Mouse (Mus musculus) C2C12 (cell line): ENCODE data around the gene Scaf1. TPM values are rescaled to one million over a fixed set of nuclear protein-coding genes. Genes with fewer than 3 reads are reported as not detected.
"Not testable (repeated sequence)": the region's sequence is repeated elsewhere in the genome, so short reads cannot be mapped to it uniquely, and the experiment has no call there.

Source experiments
- H3K27me3 ChIP-seq: one replicate; pipeline ENCODE4 v1.6.1; 2011; ENCODE audit not compliant: control insufficient read depth, insufficient read depth, insufficient read length
- H3K36me3 ChIP-seq: one replicate; pipeline ENCODE4 v1.6.1; 2011; ENCODE audit not compliant: control insufficient read depth, insufficient read depth
- H3K4me3 ChIP-seq: one replicate; pipeline ENCODE4 v1.5.1; 2011; ENCODE audit warnings: mild to moderate bottlenecking, control low read depth; ENCODE audit not compliant: poor library complexity, insufficient read depth, severe bottlenecking
- H3K79me2 ChIP-seq: one replicate; pipeline ENCODE4 v1.6.1; 2011; ENCODE audit not compliant: control insufficient read depth, insufficient read depth
- H3K79me3 ChIP-seq: one replicate; pipeline ENCODE4 v1.6.1; 2011; ENCODE audit warnings: low read depth, control low read depth
- H3ac ChIP-seq: one replicate; pipeline ENCODE3; 2011; ENCODE audit warnings: low read depth; ENCODE audit not compliant: control insufficient read depth, insufficient read length
- CEBPB ChIP-seq: IDR thresholded peaks from one replicate; pipeline ENCODE4 v1.6.1; 2011; ENCODE audit warnings: low read depth, mild to moderate bottlenecking, control low read depth, moderate library complexity
- CTCF ChIP-seq: IDR thresholded peaks from one replicate; pipeline ENCODE4 v1.5.1; 2011; ENCODE audit not compliant: control insufficient read depth, insufficient read depth, insufficient read length
- FOSL1 ChIP-seq: IDR thresholded peaks from one replicate; pipeline ENCODE4 v1.8.0; 2011; ENCODE audit warnings: mild to moderate bottlenecking, low read length; ENCODE audit not compliant: poor library complexity, insufficient read depth, severe bottlenecking
- MAX ChIP-seq: IDR thresholded peaks from one replicate; pipeline ENCODE4 v1.6.1; 2011; ENCODE audit warnings: mild to moderate bottlenecking, control low read depth
- MYOD1 ChIP-seq: IDR thresholded peaks from one replicate; pipeline ENCODE4 v1.6.1; 2011; ENCODE audit warnings: low read depth; ENCODE audit not compliant: control insufficient read depth, insufficient read length
- MYOG ChIP-seq: IDR thresholded peaks from one replicate; pipeline ENCODE4 v1.6.1; 2011; ENCODE audit not compliant: control insufficient read depth, insufficient read length; ENCODE audit errors: extremely low read depth
- USF1 ChIP-seq: IDR thresholded peaks from one replicate; pipeline ENCODE4 v1.6.1; 2011; ENCODE audit warnings: low read depth, mild to moderate bottlenecking, control low read depth, moderate library complexity
- polyA plus RNA-seq: library from polyadenylated mRNA; unstranded; fragments of >200 nt; fragmentation: generic; extraction: Trizol; gene quantifications from one replicate; pipeline ENCODE4 v1.2.1, GENCODE M21; 2012; ENCODE audit warnings: missing spikeins

The Scaf1 gene
- polyA plus RNA-seq, 1 experiment = 58.4 TPM

DNA sequence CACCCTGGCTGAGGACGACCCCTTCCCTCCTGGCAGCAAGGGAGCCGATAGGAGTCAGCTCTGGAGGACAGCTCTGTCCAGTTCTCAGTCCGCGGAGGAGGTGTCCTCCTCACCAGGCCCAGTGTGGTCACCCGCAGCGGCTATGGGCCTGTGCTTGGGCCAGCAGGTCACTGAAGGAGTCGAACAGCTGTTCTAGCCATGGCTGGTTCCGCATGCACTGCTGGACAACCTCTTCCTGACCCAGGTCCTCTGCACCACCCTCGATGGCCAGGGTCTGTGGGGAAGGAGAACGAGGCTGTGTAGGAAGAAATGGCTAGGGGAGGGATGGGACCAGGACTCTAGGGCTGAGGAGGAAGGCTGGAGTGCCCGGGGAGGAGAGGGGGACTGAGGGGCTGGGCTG lies 12.2 kb upstream of the Scaf1 start:
- no peak for TF ChIP-seq MYOD1
- no peak for TF ChIP-seq USF1
- TF ChIP-seq CEBPB = no peak
- no peak for TF ChIP-seq CTCF
- TF ChIP-seq MAX = no peak
- no peak for TF ChIP-seq MYOG
- TF ChIP-seq FOSL1 = no peak
- Histone ChIP-seq H3K36me3 (peaks cover 27% of the 10 kb centered on the region), H3K79me3 (no peaks in the 10 kb centered on the region), H3ac (no peak overlapping the region), H3K79me2 (no peaks in the 10 kb centered on the region), H3K27me3 (no peaks in the 10 kb centered on the region), H3K4me3 (no peak overlapping the region)

DNA sequence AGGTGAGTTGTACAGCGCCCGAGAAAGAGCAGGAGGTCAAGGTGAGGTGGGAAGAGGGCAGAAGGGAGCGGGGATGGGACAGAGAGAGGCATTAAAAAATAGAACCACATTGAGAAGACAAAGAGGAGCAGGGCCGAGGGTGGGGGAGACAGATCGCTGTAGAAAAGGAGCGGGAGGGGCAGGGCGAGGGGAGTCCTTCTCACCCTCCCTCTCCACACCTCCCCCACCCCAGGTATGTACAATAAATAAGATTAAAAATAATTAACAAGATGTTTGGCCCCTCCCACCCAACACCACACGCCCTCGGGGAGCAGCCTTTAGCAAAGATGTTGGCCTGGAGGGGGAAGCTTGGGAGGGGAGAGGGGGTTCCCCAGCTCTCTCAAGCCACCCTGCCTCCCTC lies 11.6 kb upstream of the Scaf1 start:
- Histone ChIP-seq H3K4me3 (no peak overlapping the region), H3K79me2 (no peaks in the 10 kb centered on the region), H3K36me3 (peaks cover 22% of the 10 kb centered on the region), H3K79me3 (no peaks in the 10 kb centered on the region), H3ac (no peak overlapping the region), H3K27me3 (no peaks in the 10 kb centered on the region)
- TF ChIP-seq CTCF (no peak), CEBPB (no peak), MYOG (no peak), MYOD1 (no peak)

DNA sequence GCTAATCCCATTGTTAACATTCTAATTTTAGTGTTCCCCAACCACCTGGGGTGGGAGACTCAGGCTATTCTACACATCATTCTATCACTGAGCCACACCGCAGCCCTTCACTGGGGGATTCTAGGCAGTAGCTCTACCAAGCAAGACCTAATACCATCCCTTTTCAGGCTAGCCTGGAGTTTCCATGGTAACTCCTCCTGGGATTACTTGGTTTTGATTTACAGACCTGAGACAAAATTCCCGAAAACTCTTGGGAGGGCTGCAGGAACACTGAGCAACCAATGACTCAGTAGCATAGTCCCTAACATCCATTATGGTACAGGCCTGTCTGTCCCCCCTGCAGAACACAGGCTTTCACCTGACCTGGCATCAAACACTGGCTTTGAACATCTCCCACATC lies 10.1 kb upstream of the Scaf1 start:
- Histone ChIP-seq H3K36me3 (peaks cover 13% of the 10 kb centered on the region), H3K79me3 (no peaks in the 10 kb centered on the region), H3K27me3 (no peaks in the 10 kb centered on the region), H3K4me3 (no peak overlapping the region), H3ac (no peak overlapping the region), H3K79me2 (no peaks in the 10 kb centered on the region)
- TF ChIP-seq CEBPB (no peak), MYOD1 (no peak)

DNA sequence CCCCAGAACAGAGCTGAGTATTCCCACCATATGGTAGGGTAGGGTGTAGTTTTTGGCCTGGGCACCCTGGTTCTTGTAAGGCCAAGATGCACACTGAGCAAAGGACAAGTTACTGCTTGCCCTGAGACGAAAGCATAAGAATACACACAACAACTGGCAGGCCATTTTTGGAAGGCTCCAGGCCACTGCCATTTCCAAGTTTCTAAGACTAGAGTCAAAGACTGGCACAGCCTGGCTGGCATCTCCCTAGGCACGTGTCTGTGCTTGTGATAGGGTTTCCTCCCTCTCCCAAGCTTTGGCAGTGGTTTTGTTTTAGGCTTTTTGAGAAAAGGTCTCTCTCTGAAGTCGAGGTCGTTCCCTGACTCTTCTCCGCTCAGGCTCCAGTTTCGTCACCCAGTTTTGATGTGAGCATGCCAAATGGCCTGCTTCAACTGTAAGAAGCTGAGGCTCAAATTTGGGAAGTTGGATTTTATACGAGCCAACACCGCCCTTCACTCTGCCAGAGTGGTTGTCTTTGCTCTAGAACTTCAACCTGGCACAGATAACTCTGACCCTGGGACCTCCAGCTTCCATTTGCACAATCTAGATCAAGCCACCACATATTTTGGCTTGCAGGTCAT lies 9.5 kb upstream of the Scaf1 start:
- Histone ChIP-seq H3K36me3 (peaks cover 12% of the 10 kb centered on the region), H3K4me3 (no peak overlapping the region), H3ac (no peak overlapping the region), H3K79me2 (no peaks in the 10 kb centered on the region), H3K27me3 (no peaks in the 10 kb centered on the region), H3K79me3 (no peaks in the 10 kb centered on the region)
- TF ChIP-seq USF1 (no peak), MYOG (no peak), FOSL1 (no peak), CTCF (no peak), CEBPB (no peak), MYOD1 (no peak), MAX (no peak)

DNA sequence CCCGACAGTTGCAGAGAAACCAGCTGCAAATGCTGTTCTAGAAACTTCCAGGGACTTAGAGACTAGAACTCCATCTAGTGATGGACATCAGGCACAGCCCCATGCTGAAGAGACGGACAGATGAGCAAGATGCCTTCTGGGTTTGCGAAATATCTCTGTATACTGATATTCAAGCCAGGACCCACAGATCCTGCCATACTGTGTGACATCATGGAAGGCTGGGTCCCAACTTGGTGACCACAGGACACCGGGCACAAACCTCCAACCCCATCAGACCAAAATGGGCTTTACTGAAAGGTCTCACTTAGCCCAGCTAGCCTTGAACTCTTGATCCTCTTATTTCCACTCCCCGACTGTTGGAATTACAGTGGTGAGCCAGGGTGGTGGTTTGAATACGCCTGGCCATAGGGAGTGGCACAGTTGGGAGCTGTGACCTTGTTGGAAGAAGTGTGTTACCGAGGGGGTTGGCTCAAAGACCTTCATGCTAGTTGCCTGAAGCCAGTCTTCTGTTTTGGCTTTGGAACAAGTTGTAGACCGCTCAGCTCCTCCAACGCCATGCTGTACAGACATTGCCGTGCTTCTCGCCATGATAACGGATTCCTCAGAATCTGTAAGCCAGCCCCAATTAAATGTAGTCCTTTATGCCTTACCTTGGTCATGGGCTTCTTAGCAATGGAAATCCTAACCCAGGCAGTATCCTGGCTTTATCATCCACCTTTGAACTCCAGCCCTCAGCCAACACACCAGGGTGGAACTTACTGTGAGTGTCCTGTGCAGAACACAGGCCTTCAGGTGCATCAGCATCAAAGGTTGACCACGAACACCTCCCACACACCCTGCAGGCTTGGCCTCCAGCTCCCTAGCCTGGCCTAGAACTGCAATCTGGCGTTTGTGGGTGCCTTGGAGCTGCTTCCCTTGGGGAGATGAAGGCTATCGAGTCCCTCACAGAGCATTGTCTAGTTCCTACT lies 8.4 kb upstream of the Scaf1 start:
- TF ChIP-seq USF1 (no peak), CTCF (no peak), MAX (no peak), FOSL1 (no peak)
- Histone ChIP-seq H3K79me2 (no peaks in the 10 kb centered on the region), H3K27me3 (no peaks in the 10 kb centered on the region), H3K4me3 (no peak overlapping the region), H3K79me3 (no peaks in the 10 kb centered on the region), H3ac (no peak overlapping the region), H3K36me3 (peaks cover 6% of the 10 kb centered on the region)

DNA sequence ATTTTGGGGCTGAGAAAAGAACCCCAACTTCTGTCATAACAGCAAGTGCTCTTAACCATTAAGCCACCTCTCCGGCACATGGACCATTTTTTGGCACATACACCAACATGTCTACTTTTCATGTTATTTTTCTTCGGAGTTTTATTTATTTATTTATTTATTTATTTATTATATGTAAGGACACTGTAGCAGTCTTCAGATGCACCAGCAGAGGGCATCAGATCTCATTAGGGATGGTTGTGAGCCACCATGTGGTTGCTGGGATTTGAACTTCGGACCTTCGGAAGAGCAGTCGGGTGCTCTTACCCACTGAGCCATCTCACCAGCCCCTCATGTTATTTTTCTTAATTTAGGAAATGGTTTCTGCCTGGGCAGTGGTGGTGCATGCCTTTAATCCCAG lies 7.5 kb upstream of the Scaf1 start:
- H3K79me3 ChIP-seq, H3K27me3 ChIP-seq, H3K79me2 ChIP-seq, H3K4me3 ChIP-seq, H3K36me3 ChIP-seq, H3ac ChIP-seq: not testable (repeated sequence)
